Mouse (Mus musculus): ENCODE data around the gene H2afv.
"Not testable (repeated sequence)": the region's sequence is repeated elsewhere in the genome, so short reads cannot be mapped to it uniquely, and the experiment has no call there.

H2afv gene

DNA sequence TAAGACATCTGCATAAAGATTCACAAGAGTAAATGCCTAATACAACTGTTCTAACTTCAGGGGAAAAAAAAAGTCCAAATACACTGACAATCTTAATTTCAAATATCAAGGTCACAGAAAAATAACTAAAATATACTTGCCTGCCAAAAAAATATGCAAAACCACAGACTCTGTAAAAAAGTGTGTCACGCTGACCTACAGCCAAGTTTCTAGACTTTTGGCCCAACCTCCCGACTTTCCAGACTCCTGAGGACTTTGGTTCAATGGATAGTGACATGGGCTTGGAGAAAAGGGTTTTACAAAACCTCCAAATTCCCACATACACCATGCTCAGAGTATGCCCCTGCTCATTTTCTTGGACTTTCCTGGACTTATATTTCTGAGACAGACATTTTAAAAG, 24.3 kb upstream of the H2afv start:
- DNase-seq, result no peak

GRCm38 (mm10) chr11:6465122-6465521, 20.9 kb upstream of the H2afv start:
- DNase-seq, result peak; percentile 49 to 65

GRCm38 (mm10) chr11:6463159-6463837, 19.1 kb upstream of the H2afv start:
- no peak for DNase-seq

GRCm38 (mm10) chr11:6456083-6456482, 11.8 kb upstream of the H2afv start:
- no peak for DNase-seq

GRCm38 (mm10) chr11:6448155-6448554, 3.9 kb upstream of the H2afv start:
- not testable (repeated sequence) for DNase-seq

- no peak for DNase-seq
Measured at GRCm38 (mm10) chr11:6447493-6447892, 3.2 kb upstream of the H2afv start.

- peak in 1 of 2 experiments; percentile 10 for DNase-seq
Measured at GRCm38 (mm10) chr11:6445951-6446350, 1.7 kb upstream of the H2afv start.

- DNase-seq, result no peak
Measured at GRCm38 (mm10) chr11:6445441-6445840, 1.2 kb upstream of the H2afv start.

- no peak for DNase-seq
Measured at GRCm38 (mm10) chr11:6443727-6444076, 541 bp downstream of the H2afv start.

GRCm38 (mm10) chr11:6443102-6443501, 1.1 kb downstream of the H2afv start:
- no peak for DNase-seq

DNA sequence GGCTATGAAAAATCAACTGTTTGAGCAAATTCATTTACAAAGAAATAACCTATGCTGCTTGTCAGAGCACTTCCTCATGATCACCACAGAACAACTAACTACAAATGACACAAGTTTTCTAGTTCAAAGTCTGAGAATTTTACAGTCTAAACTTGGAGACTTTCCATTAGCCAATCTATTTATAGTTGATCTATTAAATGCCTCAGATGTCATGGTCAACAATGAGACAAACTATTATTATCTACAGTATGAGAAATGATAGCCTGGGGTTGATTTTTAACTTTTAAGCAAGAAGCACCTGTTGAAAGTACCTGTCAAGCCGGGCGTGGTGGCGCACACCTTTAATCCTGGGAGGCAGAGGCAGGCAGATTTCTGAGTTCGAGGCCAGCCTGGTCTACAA, 1.7 kb downstream of the H2afv start:
- no peak for DNase-seq

- no peak for DNase-seq
Measured at GRCm38 (mm10) chr11:6440171-6440570, 4.1 kb downstream of the H2afv start.

DNA sequence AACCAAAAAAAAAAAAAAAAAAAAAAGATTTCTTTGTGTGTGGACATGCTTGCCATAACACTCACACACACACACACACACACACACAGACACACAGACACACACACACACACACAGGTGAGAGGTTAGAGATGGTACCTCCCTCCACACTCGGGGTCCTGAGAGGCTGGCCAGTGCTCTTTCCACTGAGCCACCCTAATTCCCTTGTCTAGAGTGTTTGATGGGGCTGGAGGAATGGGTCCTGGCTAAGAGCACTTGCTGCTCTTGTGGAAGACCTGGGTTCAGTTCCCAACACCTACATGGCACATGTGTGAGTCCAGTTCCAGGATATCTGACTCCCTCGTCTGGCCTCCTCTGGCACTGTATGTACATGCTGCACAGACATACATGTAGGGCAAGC, 6.6 kb downstream of the H2afv start:
- no peak for DNase-seq

DNA sequence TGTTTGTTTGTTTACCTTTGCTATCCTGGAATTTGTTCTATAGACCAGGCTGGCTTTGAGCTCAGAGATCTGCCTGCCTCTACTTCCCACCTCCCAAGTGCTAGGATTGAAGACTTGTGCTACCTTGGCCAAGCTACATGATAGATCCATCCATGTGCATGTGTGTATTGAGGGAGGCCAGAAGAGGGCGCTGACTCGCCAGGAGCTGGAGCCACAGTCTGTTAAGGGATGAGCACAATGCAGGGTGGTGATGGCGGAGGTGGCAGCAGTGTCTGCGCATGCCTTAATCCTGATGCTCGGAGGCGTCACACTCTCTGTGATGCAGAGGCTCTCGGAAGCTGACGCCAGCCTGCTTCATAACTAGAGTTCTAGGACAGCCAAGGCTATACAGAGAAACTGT, 7.8 kb downstream of the H2afv start:
- DNase-seq, result peak; percentile 40 to 43

DNA sequence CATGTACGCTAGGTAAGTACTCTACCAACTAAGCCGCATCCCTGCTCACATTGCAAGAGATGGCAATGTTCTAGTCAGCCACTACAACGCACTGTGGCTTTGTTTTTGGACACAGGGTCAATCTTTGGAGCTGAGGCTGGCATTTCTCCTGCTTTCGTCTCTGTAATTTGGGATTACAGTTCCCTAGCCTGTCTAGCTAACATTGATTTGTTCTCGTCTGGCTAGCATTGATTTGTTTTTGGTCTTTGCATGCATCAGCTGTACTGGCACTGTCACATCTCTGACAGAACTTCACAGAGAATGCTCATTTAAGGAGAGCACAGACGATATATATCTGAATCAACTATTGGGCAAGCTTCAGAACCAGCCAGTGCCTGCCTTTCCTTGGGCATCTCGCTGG, 14.1 kb downstream of the H2afv start:
- no peak for DNase-seq

DNA sequence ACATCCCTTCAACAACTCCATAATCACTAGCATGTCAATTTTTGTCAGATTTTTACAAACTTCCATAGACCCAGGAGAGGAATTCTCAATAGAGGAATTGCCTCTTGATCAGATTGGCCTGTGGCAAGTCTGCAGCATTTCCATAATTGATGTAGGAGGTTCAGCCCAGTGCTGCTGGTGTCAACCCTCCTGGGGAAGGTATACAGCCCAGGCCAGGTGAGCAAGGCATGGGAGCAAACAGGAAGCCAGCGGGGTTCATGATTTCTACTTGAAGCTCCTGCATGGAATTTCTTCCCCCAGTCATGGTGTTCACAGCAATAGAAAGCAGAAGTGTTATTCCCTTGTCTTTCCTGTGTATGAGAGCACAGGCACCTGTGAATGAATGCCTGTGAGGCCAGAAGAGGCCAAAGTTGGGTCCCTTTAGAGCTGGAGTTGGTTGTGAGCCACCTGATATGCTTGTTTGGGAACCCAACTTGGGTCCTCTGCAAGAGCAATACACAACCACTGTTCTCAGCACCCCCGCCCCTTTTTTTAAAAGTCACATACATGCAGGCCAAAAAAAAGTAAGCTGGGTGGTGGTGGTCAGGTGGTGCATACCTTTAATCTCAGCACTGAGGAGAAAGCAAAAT, 23.4 kb downstream of the H2afv start:
- DNase-seq, result no peak

DNA sequence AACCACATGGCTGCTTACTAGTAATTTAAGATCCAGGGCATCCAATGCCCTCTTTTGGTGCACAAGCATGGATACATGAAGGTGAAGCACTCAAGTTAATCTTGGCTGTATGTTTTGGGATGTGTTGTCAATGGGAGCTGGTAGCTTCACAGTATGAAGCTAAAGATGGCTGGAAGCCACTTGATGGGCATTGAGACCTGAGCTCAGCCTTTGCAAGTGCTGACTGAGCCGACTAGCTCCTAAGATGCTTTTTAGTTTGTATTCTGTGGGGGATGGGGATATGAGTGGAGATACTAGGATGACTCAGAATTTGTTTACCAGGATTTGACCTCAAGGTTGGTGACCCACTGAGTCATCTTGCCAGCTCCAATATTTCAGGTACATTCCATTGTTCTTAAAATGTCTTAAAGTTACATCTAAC, 23.9 kb downstream of the H2afv start:
- DNase-seq, result no peak

DNA sequence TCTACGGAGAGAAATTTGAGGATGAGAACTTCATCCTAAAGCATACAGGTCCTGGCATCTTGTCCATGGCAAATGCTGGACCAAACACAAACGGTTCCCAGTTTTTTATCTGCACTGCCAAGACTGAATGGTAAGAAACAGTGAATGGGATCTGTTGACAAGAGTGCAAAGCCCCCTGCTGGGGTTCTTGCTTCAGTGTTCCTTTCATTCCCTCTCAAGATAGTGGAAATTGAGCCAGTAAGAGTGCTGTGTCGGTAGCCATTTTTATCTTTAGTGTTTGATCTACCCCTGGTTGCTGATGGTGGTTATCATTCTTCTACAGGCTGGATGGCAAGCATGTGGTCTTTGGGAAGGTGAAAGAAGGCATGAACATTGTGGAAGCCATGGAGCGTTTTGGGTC, 25.1 kb downstream of the H2afv start:
- DNase-seq, result not testable (repeated sequence)

GRCm38 (mm10) chr11:6418751-6419150, 25.5 kb downstream of the H2afv start:
- no peak for DNase-seq

- no peak for DNase-seq
Measured at GRCm38 (mm10) chr11:6417490-6417889, 26.8 kb downstream of the H2afv start.

GRCm38 (mm10) chr11:6417069-6417468, 27.2 kb downstream of the H2afv start:
- DNase-seq, result no peak

DNA sequence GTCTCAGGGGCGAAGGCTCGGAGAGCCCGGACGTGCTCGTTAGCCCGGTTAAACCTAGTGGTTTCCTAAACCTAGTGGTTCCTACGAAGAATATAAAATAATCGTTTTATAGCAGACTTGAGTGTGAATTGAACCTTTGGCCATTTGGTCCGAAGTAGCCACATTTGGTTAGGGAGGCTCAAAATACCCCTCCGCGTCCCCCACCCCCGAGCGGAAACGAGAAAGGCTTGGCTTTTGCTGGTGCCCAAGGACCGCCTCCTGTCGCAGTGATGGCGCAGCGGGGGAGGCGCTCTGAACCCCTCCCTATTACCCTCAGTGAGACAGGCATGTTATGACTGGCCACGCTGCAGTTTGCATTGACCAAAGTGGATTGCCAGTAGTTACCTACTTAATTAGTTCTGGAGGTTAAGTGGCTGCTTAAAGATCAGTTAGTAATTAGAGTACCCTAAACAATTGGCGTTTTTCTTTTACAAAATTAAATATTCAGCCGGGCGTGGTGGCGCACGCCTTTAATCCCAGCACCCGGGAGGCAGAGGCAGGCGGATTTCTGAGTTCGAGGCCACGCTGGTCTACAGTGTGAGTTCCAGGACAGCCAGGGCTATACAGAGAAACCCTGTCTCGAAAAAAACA, 27.7 kb downstream of the H2afv start:
- peak; percentile 86 to 89 for DNase-seq

GRCm38 (mm10) chr11:6415551-6416404, 28.5 kb downstream of the H2afv start:
- DNase-seq, result peak; percentile 97 to 98
